In the genomic region with DNA sequence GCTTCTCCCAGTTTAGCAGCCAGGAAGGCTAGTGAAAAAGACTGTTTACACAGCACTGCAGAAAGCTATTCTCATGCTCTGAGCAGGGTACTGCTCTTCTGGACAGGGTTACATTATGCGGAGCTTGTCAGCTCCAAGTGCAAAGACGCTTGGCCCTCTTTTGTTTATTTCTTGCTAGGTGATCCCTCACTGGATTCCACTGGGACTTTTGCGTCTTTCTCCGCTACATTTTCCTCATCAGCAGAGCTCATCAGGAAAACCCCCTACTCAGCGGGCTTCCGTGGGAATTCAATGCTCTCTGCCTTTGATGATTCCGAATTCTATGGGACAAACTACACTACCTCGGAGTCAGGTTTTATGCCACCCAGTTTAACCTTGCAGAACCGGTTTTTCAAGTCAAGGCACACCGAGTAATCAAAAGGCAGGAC, we compare ENCODE assay signal across 8 mouse cellular contexts.
DNase-seq lines count a peak whose midpoint lies in the region; ATAC-seq and TF ChIP-seq lines count a peak whose summit lies in the region.

No protein-coding gene starts in this region.

- TF ChIP-seq POLR2A in olfactory bulb, adult 2 months (IDR thresholded peaks at IDR 0.05; ENCODE audit: insufficient read depth, low read depth, low read length) = no peak

- no peak for TF ChIP-seq EP300 in liver, embryonic 14.5 days (IDR thresholded peaks at IDR 0.05; ENCODE audit: low read depth)

- peak overlapping the region; percentile 83 for H3K27ac ChIP-seq in hindbrain, embryonic 10.5 days
- no peak overlapping the region for H3K27ac ChIP-seq in liver, embryonic 14.5 days
- H3K27ac ChIP-seq in olfactory bulb, adult 2 months (ENCODE audit: insufficient read depth, low read depth, low read length) = no peak overlapping the region

- no peaks in the 10 kb centered on the region for H3K36me3 ChIP-seq in hindbrain, embryonic 10.5 days
- H3K36me3 ChIP-seq in liver, embryonic 14.5 days (replicated peaks; ENCODE audit: control insufficient read depth, insufficient read depth, low read depth) = no peaks in the 10 kb centered on the region

- no peaks in the 10 kb centered on the region for H3K27me3 ChIP-seq in hindbrain, embryonic 10.5 days (ENCODE audit: insufficient read depth, poor library complexity, severe bottlenecking)
- no peaks in the 10 kb centered on the region for H3K27me3 ChIP-seq in liver, embryonic 14.5 days (ENCODE audit: control insufficient read depth, insufficient read depth, low read length)

- peak overlapping the region; percentile 49 for H3K4me3 ChIP-seq in hindbrain, embryonic 10.5 days
- H3K4me3 ChIP-seq in liver, embryonic 14.5 days (ENCODE audit: insufficient read depth in 1 of 2, low read depth in 2 of 2, low read length in 2 of 2) = no peak overlapping the region
- peak overlapping the region; percentile 42 for H3K4me3 ChIP-seq in olfactory bulb, adult 2 months (ENCODE audit: insufficient read depth, low read depth, low read length)

- H3K9ac ChIP-seq in liver, embryonic 14.5 days (replicated peaks) = no peak overlapping the region

- H3K4me1 ChIP-seq in hindbrain, embryonic 10.5 days (replicated peaks) = peaks cover 22% of the 10 kb centered on the region
- H3K4me1 ChIP-seq in liver, embryonic 14.5 days (replicated peaks; ENCODE audit: control insufficient read depth in 2 of 2, insufficient read depth in 2 of 2, low read length in 1 of 2) = no peaks in the 10 kb centered on the region
- H3K4me1 ChIP-seq in olfactory bulb, adult 2 months (ENCODE audit: control insufficient read depth, insufficient read depth, low read length) = no peaks in the 10 kb centered on the region

- peak; percentile 8 for DNase-seq in adrenal gland, postnatal 14 days
- DNase-seq in adrenal gland, postnatal 25 days = no peak
- DNase-seq in Muller cell, postnatal 12 days (ENCODE audit: inconsistent ontology term) = peak; percentile 32
- DNase-seq in hindbrain, embryonic 10.5 days (ENCODE audit: low spot score) = peak; percentile 40
- DNase-seq in liver, embryonic 14.5 days (ENCODE audit: low read depth in 3 of 3, low spot score in 3 of 3) = no peak
- DNase-seq in adrenal gland, adult 8-10 months = no peak

- no peak for ATAC-seq in liver, embryonic 14.5 days (ENCODE audit: insufficient read depth)
- ATAC-seq in megakaryocyte-erythroid progenitor cell, adult 5-6 weeks (replicated peaks; ENCODE audit: low FRiP score, low TSS enrichment, poor library complexity, severe bottlenecking) = no peak

- no peak for TF ChIP-seq CTCF in liver, embryonic 14.5 days (IDR thresholded peaks at IDR 0.05; ENCODE audit: low read depth)
- no peak for TF ChIP-seq CTCF in olfactory bulb, adult 2 months (IDR thresholded peaks at IDR 0.05; ENCODE audit: insufficient read depth, low read depth, low read length)

- H3K9me3 ChIP-seq in hindbrain, embryonic 10.5 days = no peaks in the 10 kb centered on the region
- H3K9me3 ChIP-seq in liver, embryonic 14.5 days (ENCODE audit: control insufficient read depth, low read length) = no peaks in the 10 kb centered on the region

- WGBS in hindbrain, embryonic 10.5 days = under 1% methylated on average over 10 of the region's 10 CpGs
- WGBS in liver, embryonic 14.5 days (ENCODE audit: insufficient replicate concordance) = 9% methylated on average over 10 of the region's 10 CpGs
- WGBS in olfactory bulb, adult 2 months = 2% methylated on average over 10 of the region's 10 CpGs

- H3K4me2 ChIP-seq in liver, embryonic 14.5 days (ENCODE audit: low read depth) = peak overlapping the region; percentile 33; the same call in 1 of the 2 replicates

Comparison
In these comparisons a context has a peak if more than half of its experiments do, and no peak if none do; other contexts are left out.
1. DNase-seq: peak in adrenal gland, postnatal 14 days (single experiment), Muller cell, postnatal 12 days (single experiment) and hindbrain, embryonic 10.5 days (single experiment); none in adrenal gland, postnatal 25 days (single experiment), liver, embryonic 14.5 days (0 of 3) and adrenal gland, adult 8-10 months (single experiment).
2. H3K4me3 ChIP-seq: peak in hindbrain, embryonic 10.5 days (single experiment) and olfactory bulb, adult 2 months (single experiment); none in liver, embryonic 14.5 days (0 of 2).